Mouse (Mus musculus): ENCODE measurements around the gene Nup50.

GRCm38 (mm10) chr15:84985516-84986160 lies 62.4 kb downstream of the Nup50 start:
- no peak for TF ChIP-seq CTCF (IDR thresholded peaks at IDR 0.05; ENCODE audit: control insufficient read depth, insufficient read depth, insufficient replicate concordance, low read depth, low read length)
- TF ChIP-seq POLR2A (IDR thresholded peaks at IDR 0.05; ENCODE audit: control insufficient read depth, low read depth, low read length), result no peak
